Comparison of ENCODE assay signal across 17 mouse cellular contexts in genomic region chrX:134287305-134287704, GRCm38 (mm10). TPM values are rescaled to one million over a fixed set of nuclear protein-coding genes. Genes with fewer than 3 reads are reported as not detected.
"Had no signal": no experiment of that assay in that cellular context is flagged by ENCODE, and none has a peak within 500 bp of the region (broad histone marks: within the 10 kb centered on the region; RNA-seq: fewer than 3 reads in every experiment).

No protein-coding gene starts in this region.

- H3K36me3 ChIP-seq: neural tube, embryonic 13.5 days; neural tube, embryonic 15.5 days; stomach, embryonic 15.5 days had no signal

- H3K27me3 ChIP-seq: stomach, embryonic 15.5 days had no signal

- H3K4me2 ChIP-seq: neural tube, embryonic 13.5 days; neural tube, embryonic 15.5 days; stomach, embryonic 15.5 days had no signal

- H3K4me3 ChIP-seq: neural tube, embryonic 13.5 days; neural tube, embryonic 15.5 days; stomach, embryonic 15.5 days had no signal

- DNase-seq: retina, postnatal 1 day; right cerebral cortex, adult 18-20 months; right cerebral cortex, postnatal 14 days; right cerebral cortex, postnatal 25 days; right cerebral cortex, postnatal 4 days; spleen, adult 18-20 months; thymus, adult 18-20 months; thymus, adult 2 months; thymus, postnatal 14 days; thymus, postnatal 25 days; thymus, postnatal 36 days; thymus, postnatal 4 days had no signal

- H3K4me1 ChIP-seq: neural tube, embryonic 13.5 days; neural tube, embryonic 15.5 days; stomach, embryonic 15.5 days had no signal

- H3K9me3 ChIP-seq: neural tube, embryonic 13.5 days; neural tube, embryonic 15.5 days; stomach, embryonic 15.5 days had no signal

- H3K9ac ChIP-seq: neural tube, embryonic 13.5 days; neural tube, embryonic 15.5 days; stomach, embryonic 15.5 days had no signal

- H3K27ac ChIP-seq: neural tube, embryonic 13.5 days; neural tube, embryonic 15.5 days; stomach, embryonic 15.5 days; stomach, postnatal 0 days had no signal

RNA-seq across cellular contexts. Expression of gene Tmem35a, which starts 7.7 kb away (rescaled TPM):
- total RNA-seq: neutrophil, adult 5-6 weeks had no signal
